Mouse (Mus musculus) heart, postnatal 0 days (tissue): ENCODE results near the gene Rps6. TPM values are rescaled to one million over a fixed set of nuclear protein-coding genes. Genes with fewer than 3 reads are reported as not detected.

Source experiments
- ATAC-seq: fragments of 200-750 bp; cut with Nextera tagmentation; 2 replicates; pipeline ENCODE4 v1.8.0; 2017; ENCODE audit warnings: low read depth, moderate number of reproducible peaks, moderate library complexity; ENCODE audit not compliant: insufficient read depth
- DNase-seq: peaks from one replicate; pipeline ENCODE4 v3.0.0-alpha.2; 2016; ENCODE audit warnings: low spot score
- H3K27ac ChIP-seq: fragments of 300-500 bp; sonication (generic); 2 replicates; pipeline ENCODE4 v1.5.1; 2014; ENCODE audit warnings: low read depth, mild to moderate bottlenecking
- H3K27me3 ChIP-seq: fragments of 300-500 bp; sonication (generic); 2 replicates; pipeline ENCODE4 v1.6.1; 2014; ENCODE audit warnings: low read length, mixed read lengths; ENCODE audit not compliant: control insufficient read depth, insufficient read depth
- H3K36me3 ChIP-seq: fragments of 300-500 bp; sonication (generic); replicated peaks from 2 replicates; pipeline ENCODE4 v1.6.1; 2014; ENCODE audit warnings: low read length, mixed read lengths; ENCODE audit not compliant: control insufficient read depth, insufficient read depth
- H3K4me1 ChIP-seq: fragments of 300-500 bp; sonication (generic); 2 replicates; pipeline ENCODE4 v1.6.1; 2014; ENCODE audit warnings: antibody characterized with exemption; ENCODE audit not compliant: control insufficient read depth, insufficient read depth
- H3K4me2 ChIP-seq: fragments of 300-500 bp; sonication (generic); 2 replicates; pipeline ENCODE4 v1.6.1; 2014; ENCODE audit warnings: low read depth, mild to moderate bottlenecking, low read length, moderate library complexity
- H3K4me3 ChIP-seq: fragments of 300-500 bp; sonication (generic); 2 replicates; pipeline ENCODE4 v1.5.1; 2014; ENCODE audit warnings: low read depth, low read length
- H3K9ac ChIP-seq: fragments of 300-500 bp; sonication (generic); replicated peaks from 2 replicates; pipeline ENCODE4 v1.6.1; 2014; ENCODE audit warnings: low read depth, low read length, mixed read lengths
- H3K9me3 ChIP-seq: fragments of 300-500 bp; sonication (generic); replicated peaks from 2 replicates; pipeline ENCODE4 v1.6.1; 2016; ENCODE audit warnings: low read length; ENCODE audit not compliant: control insufficient read depth
- CTCF ChIP-seq: IDR thresholded peaks from 2 replicates; pipeline ENCODE4 v1.5.1; 2016; ENCODE audit warnings: antibody characterized with exemption, control low read depth, low read depth
- EP300 ChIP-seq: IDR thresholded peaks from 2 replicates; pipeline ENCODE4 v1.6.1; 2016; ENCODE audit warnings: antibody characterized with exemption, low read depth
- WGBS: fragments of 180-500 bp; shearing (Covaris S2); extraction: QIAGEN DNeasy Blood & Tissue Kit; methylation state at CpG from one replicate; pipeline ENCODE4 v1.1.7; 2014; 5-methylcytosine and 5-hydroxymethylcytosine counted together
- polyA plus RNA-seq: library from polyadenylated mRNA; unstranded; fragments of >200 nt; fragmentation: Nextera tagmentation; extraction: Ambion mirVana; gene quantifications from 2 replicates; pipeline ENCODE4 v1.2.1, GENCODE M21; 2015
- total RNA-seq: library from RNA; depleted of rRNA; stranded (reverse); fragments of >200 nt; gene quantifications from 2 replicates; pipeline ENCODE4 v1.2.3, GENCODE M21; 2014; ENCODE audit warnings: low replicate concordance

The Rps6 gene
- total and polyA plus RNA-seq, 2 experiments from 2014 or later = 324 to 1,057 TPM

- WGBS = 73% methylated on average over 5 of the region's 5 CpGs
- no peak overlapping the region for H3K9ac ChIP-seq
- H3K4me2 ChIP-seq = no peak overlapping the region
- H3K27me3 ChIP-seq = no peaks in the 10 kb centered on the region
- H3K4me1 ChIP-seq = no peaks in the 10 kb centered on the region
- no peak for TF ChIP-seq CTCF
- no peak for TF ChIP-seq EP300
- no peak overlapping the region for H3K4me3 ChIP-seq
- DNase-seq (no peak), ATAC-seq (no peak)
- H3K36me3 ChIP-seq = no peaks in the 10 kb centered on the region
- H3K9me3 ChIP-seq = no peaks in the 10 kb centered on the region
- no peak overlapping the region for H3K27ac ChIP-seq
Measured at GRCm38 (mm10) chr4:86864087-86864486, 6.9 kb upstream of the Rps6 start.

- TF ChIP-seq EP300 (no peak), CTCF (no peak)
- Histone ChIP-seq H3K9me3 (no peaks in the 10 kb centered on the region), H3K27me3 (no peaks in the 10 kb centered on the region), H3K4me3 (peak overlapping the region; percentile 95), H3K27ac (peak overlapping the region; percentile 98), H3K9ac (peak overlapping the region; percentile 99), H3K4me1 (0 out of 2 replicates have a peak, but pooled peaks cover 14% of the 10 kb centered on the region), H3K36me3 (peaks cover 24% of the 10 kb centered on the region), H3K4me2 (peak overlapping the region; percentile 89)
- DNase-seq (no peak), ATAC-seq (no peak)
- 53% methylated on average over 12 of the region's 12 CpGs for WGBS
Measured at GRCm38 (mm10) chr4:86858070-86858440, 843 bp upstream of the Rps6 start.

GRCm38 (mm10) chr4:86856304-86857112, 704 bp downstream of the Rps6 start:
- WGBS = 2% methylated on average over 48 of the region's 50 CpGs
- Histone ChIP-seq H3K4me1 (0 out of 2 replicates have a peak, but pooled peaks cover 14% of the 10 kb centered on the region), H3K9me3 (no peaks in the 10 kb centered on the region), H3K36me3 (peaks cover 30% of the 10 kb centered on the region), H3K27ac (peak overlapping the region; percentile 98), H3K4me2 (peak overlapping the region; percentile 89), H3K27me3 (no peaks in the 10 kb centered on the region), H3K9ac (peak overlapping the region; percentile 99), H3K4me3 (peak overlapping the region; percentile 95)
- TF ChIP-seq EP300 (no peak), CTCF (no peak)
- DNase-seq (no peak), ATAC-seq (peak; percentile 4; the same call in 1 of the 2 replicates)

- Histone ChIP-seq H3K4me1 (0 out of 2 replicates have a peak, but pooled peaks cover 10% of the 10 kb centered on the region), H3K4me2 (no peak overlapping the region), H3K9ac (no peak overlapping the region), H3K27ac (no peak overlapping the region), H3K27me3 (no peaks in the 10 kb centered on the region), H3K4me3 (no peak overlapping the region), H3K9me3 (no peaks in the 10 kb centered on the region), H3K36me3 (peaks cover 35% of the 10 kb centered on the region)
- ATAC-seq = no peak
- WGBS = 77% methylated on average over 4 of the region's 4 CpGs
- TF ChIP-seq CTCF (no peak), EP300 (no peak)
- no peak for DNase-seq
Measured at GRCm38 (mm10) chr4:86852813-86853590, 4.2 kb downstream of the Rps6 start.

- Histone ChIP-seq H3K27ac (no peak overlapping the region), H3K4me1 (0 out of 2 replicates have a peak, but pooled peaks cover 6% of the 10 kb centered on the region), H3K4me2 (no peak overlapping the region), H3K36me3 (peaks cover 43% of the 10 kb centered on the region), H3K9ac (no peak overlapping the region), H3K27me3 (no peaks in the 10 kb centered on the region), H3K4me3 (no peak overlapping the region), H3K9me3 (no peaks in the 10 kb centered on the region)
- ATAC-seq = no peak
- 60% methylated on average over 3 of the region's 3 CpGs for WGBS
- TF ChIP-seq EP300 = no peak
- TF ChIP-seq CTCF = no peak
- DNase-seq = no peak
Measured at GRCm38 (mm10) chr4:86852018-86852417, 5.2 kb downstream of the Rps6 start.
